In the genomic region with DNA sequence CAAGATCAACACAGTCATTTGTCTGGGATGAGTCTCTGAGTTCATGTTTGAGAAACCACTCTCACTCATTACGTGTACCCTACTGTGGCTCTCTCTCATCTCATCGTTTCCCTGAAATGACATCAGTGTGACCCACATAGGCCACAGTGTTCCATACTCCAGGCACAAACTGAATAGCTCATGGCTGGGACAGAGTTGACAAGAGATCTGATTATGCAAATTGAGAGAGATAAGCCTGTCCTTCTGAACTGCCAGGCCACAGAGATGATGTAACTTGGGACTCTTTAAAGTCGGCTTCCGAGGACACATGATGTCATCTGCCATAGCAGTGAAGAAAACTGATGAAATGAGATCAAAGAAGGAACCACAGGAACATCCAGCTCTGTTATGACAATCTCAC, we compare ENCODE assay signal across 13 mouse cellular contexts.
"Had no signal": no experiment of that assay in that cellular context is flagged by ENCODE, and none has a peak within 500 bp of the region (broad histone marks: within the 10 kb centered on the region; RNA-seq: fewer than 3 reads in every experiment).

No protein-coding gene starts in this region.

- H3K4me3 ChIP-seq: limb, embryonic 15.5 days; liver, embryonic 15.5 days; midbrain, embryonic 15.5 days; neural tube, embryonic 12.5 days; stomach, embryonic 15.5 days had no signal

- H3K4me1 ChIP-seq: limb, embryonic 15.5 days; liver, embryonic 15.5 days; midbrain, embryonic 15.5 days; neural tube, embryonic 12.5 days; stomach, embryonic 15.5 days had no signal

- H3K27me3 ChIP-seq: limb, embryonic 15.5 days; liver, embryonic 15.5 days; midbrain, embryonic 15.5 days; neural tube, embryonic 12.5 days; stomach, embryonic 15.5 days had no signal

- H3K4me2 ChIP-seq: limb, embryonic 15.5 days; liver, embryonic 15.5 days; lung, embryonic 14.5 days; midbrain, embryonic 15.5 days; neural tube, embryonic 12.5 days; stomach, embryonic 15.5 days had no signal

- H3K9ac ChIP-seq: limb, embryonic 15.5 days; liver, embryonic 15.5 days; lung, embryonic 14.5 days; midbrain, embryonic 15.5 days; neural tube, embryonic 12.5 days; stomach, embryonic 15.5 days had no signal

- H3K36me3 ChIP-seq: limb, embryonic 15.5 days; liver, embryonic 15.5 days; midbrain, embryonic 15.5 days; neural tube, embryonic 12.5 days; stomach, embryonic 15.5 days had no signal

- DNase-seq: kidney, adult 8-10 months; kidney, postnatal 25 days; layer of hippocampus, adult 9-11 months; layer of hippocampus, postnatal 36 days; lung, embryonic 14.5 days; lung, postnatal 14 days; thymus, postnatal 4 days had no signal

- ATAC-seq: intestine, embryonic 16.5 days; midbrain, embryonic 15.5 days had no signal

- H3K27ac ChIP-seq: limb, embryonic 15.5 days; liver, embryonic 15.5 days; midbrain, embryonic 15.5 days; neural tube, embryonic 12.5 days; stomach, embryonic 15.5 days had no signal

- H3K9me3 ChIP-seq: limb, embryonic 15.5 days; liver, embryonic 15.5 days; midbrain, embryonic 15.5 days; neural tube, embryonic 12.5 days; stomach, embryonic 15.5 days had no signal
